Mouse (Mus musculus): ENCODE measurements around the gene Vps8.

GRCm38 (mm10) chr16:21483803-21484202 lies 60.9 kb downstream of the Vps8 start:
- TF ChIP-seq POLR2A (IDR thresholded peaks at IDR 0.05; ENCODE audit: low read depth, low read length), result no peak
- TF ChIP-seq MYC (IDR thresholded peaks at IDR 0.05; ENCODE audit: low read depth, low read length), result no peak
- no peak for TF ChIP-seq MXI1 (IDR thresholded peaks at IDR 0.05; ENCODE audit: low read depth, low read length)
- TF ChIP-seq CTCF (conservative IDR thresholded peaks at IDR 0.05 in 1 of 2, IDR thresholded peaks at IDR 0.05 in 1 of 2; ENCODE audit: low read depth in 2 of 2, low read length in 2 of 2), result no peak
- TF ChIP-seq EP300 (IDR thresholded peaks at IDR 0.05; ENCODE audit: low read length), result no peak
- no peak for TF ChIP-seq JUN (IDR thresholded peaks at IDR 0.05; ENCODE audit: insufficient read depth, low read depth, low read length)
- no peak for TF ChIP-seq MAFK (IDR thresholded peaks at IDR 0.05; ENCODE audit: insufficient replicate concordance, low read length)
- no peak for TF ChIP-seq MEF2A (IDR thresholded peaks at IDR 0.05; ENCODE audit: borderline replicate concordance, low read depth, low read length)
- no peak for TF ChIP-seq ZC3H11A (IDR thresholded peaks at IDR 0.05; ENCODE audit: low read depth, low read length)
- no peak for TF ChIP-seq ELF1 (IDR thresholded peaks at IDR 0.05; ENCODE audit: low read depth, low read length)
- TF ChIP-seq E2F4 (IDR thresholded peaks at IDR 0.05; ENCODE audit: insufficient replicate concordance, low read depth, low read length), result no peak
- TF ChIP-seq USF2 (conservative IDR thresholded peaks at IDR 0.05; ENCODE audit: low read depth, low read length), result no peak

Measured in CH12.LX (cell line).